Mouse (Mus musculus) ES-Bruce4 (cell line): ENCODE data around the gene Gpank1.

Experiments
- CTCF ChIP-seq: IDR thresholded peaks from one replicate; pipeline ENCODE4 v1.8.1; 2011; ENCODE audit warnings: low read depth, low read length
- EP300 ChIP-seq: IDR thresholded peaks from 2 replicates; pipeline ENCODE4 v1.6.1; 2011; ENCODE audit warnings: low read depth, low read length; ENCODE audit not compliant: insufficient read depth
- POLR2A ChIP-seq: IDR thresholded peaks from one replicate; pipeline ENCODE4 v1.8.1; 2011; ENCODE audit warnings: low read length; ENCODE audit not compliant: insufficient read depth

DNA sequence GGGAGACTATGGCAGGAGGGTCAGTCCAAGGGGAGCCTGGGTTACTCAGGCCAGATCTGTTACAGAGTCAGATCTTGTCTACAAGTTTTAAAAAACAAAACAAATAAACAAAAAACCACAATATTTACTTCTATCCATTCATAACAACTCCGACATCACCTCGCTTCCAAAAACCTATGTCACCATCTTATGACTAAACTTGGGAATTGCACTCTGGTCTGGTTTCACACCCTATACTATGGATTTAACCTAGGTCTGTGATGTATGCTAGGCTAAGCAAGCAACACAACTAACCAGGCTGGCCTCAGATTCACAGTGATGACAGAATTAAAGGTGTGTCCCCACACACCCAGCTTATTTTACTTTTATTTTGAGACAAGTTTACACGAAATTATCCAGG lies 14.7 kb upstream of the Gpank1 start:
- no peak for TF ChIP-seq CTCF
- no peak for TF ChIP-seq EP300
- no peak for TF ChIP-seq POLR2A
